Mouse (Mus musculus) G1E (cell line): ENCODE data around the gene Hmga1b.

Experiments used
- CTCF ChIP-seq: IDR thresholded peaks from 2 replicates; pipeline ENCODE4 v1.5.1; 2012; ENCODE audit warnings: low read depth, low read length, inconsistent platforms, mixed read lengths
- GATA1 ChIP-seq: IDR thresholded peaks from 2 replicates; pipeline ENCODE4 v1.6.1; 2012; ENCODE audit warnings: borderline replicate concordance, low read length, inconsistent platforms, mixed read lengths
- GATA2 ChIP-seq: IDR thresholded peaks from 2 replicates; pipeline ENCODE4 v1.6.1; 2012; ENCODE audit warnings: low read depth, low read length, inconsistent platforms, borderline replicate concordance
- POLR2AphosphoS5 ChIP-seq: IDR thresholded peaks from 2 replicates; pipeline ENCODE4 v1.6.1; 2012; ENCODE audit warnings: low read depth, low read length, inconsistent platforms; ENCODE audit not compliant: insufficient replicate concordance
- TAL1 ChIP-seq: conservative IDR thresholded peaks from 2 replicates; pipeline ENCODE4 v1.6.1; 2012; ENCODE audit warnings: low read depth, low read length, inconsistent platforms, mixed read lengths

GRCm38 (mm10) chr11:120800061-120800904 is 37.7 kb downstream of the Hmga1b start:
- TF ChIP-seq CTCF (peak; percentile 71), GATA1 (no peak), GATA2 (no peak), TAL1 (no peak), POLR2AphosphoS5 (no peak)
